Mouse (Mus musculus) heart, embryonic 11.5 days (tissue): ENCODE results near the gene Med18. TPM values are rescaled to one million over a fixed set of nuclear protein-coding genes. Genes with fewer than 3 reads are reported as not detected.
A peak's percentile ranks its signal among the peaks of the same experiment; 100 is the strongest.

Experiments
- ATAC-seq: fragments of 200-750 bp; cut with Nextera tagmentation; replicated peaks from 2 replicates; pipeline ENCODE4 v1.8.0; 2017; ENCODE audit warnings: moderate library complexity; ENCODE audit not compliant: insufficient number of reproducible peaks, low FRiP score, low TSS enrichment
- H3K27ac ChIP-seq: fragments of 300-500 bp; sonication (generic); 2 replicates; pipeline ENCODE4 v1.5.1; 2014; ENCODE audit warnings: mild to moderate bottlenecking, low read depth, low read length
- H3K27me3 ChIP-seq: fragments of 300-500 bp; sonication (generic); 2 replicates; pipeline ENCODE4 v1.6.1; 2014; ENCODE audit warnings: mild to moderate bottlenecking, low read length, mixed read lengths; ENCODE audit not compliant: control insufficient read depth, insufficient read depth
- H3K36me3 ChIP-seq: fragments of 300-500 bp; sonication (generic); 2 replicates; pipeline ENCODE4 v1.6.1; 2014; ENCODE audit warnings: mild to moderate bottlenecking, low read length, moderate library complexity, mixed read lengths; ENCODE audit not compliant: control insufficient read depth, insufficient read depth
- H3K4me1 ChIP-seq: fragments of 300-500 bp; sonication (generic); 2 replicates; pipeline ENCODE4 v1.6.1; 2014; ENCODE audit warnings: low read length; ENCODE audit not compliant: control insufficient read depth, insufficient read depth
- H3K4me2 ChIP-seq: fragments of 300-500 bp; sonication (generic); 2 replicates; pipeline ENCODE4 v1.6.1; 2014; ENCODE audit warnings: mild to moderate bottlenecking, moderate library complexity
- H3K4me3 ChIP-seq: fragments of 300-500 bp; sonication (generic); 2 replicates; pipeline ENCODE4 v1.5.1; 2014; ENCODE audit warnings: low read depth, low read length
- H3K9ac ChIP-seq: fragments of 300-500 bp; sonication (generic); 2 replicates; pipeline ENCODE4 v1.6.1; 2014; ENCODE audit warnings: mild to moderate bottlenecking, low read depth, low read length, moderate library complexity
- H3K9me3 ChIP-seq: fragments of 300-500 bp; sonication (generic); replicated peaks from 2 replicates; pipeline ENCODE4 v1.6.1; 2016; ENCODE audit warnings: low read length; ENCODE audit not compliant: control insufficient read depth
- WGBS: fragments of 180-500 bp; shearing (Covaris S2); extraction: QIAGEN DNeasy Blood & Tissue Kit; methylation state at CpG from one replicate; pipeline ENCODE4 v1.1.7; 2014; ENCODE audit not compliant: insufficient replicate concordance; 5-methylcytosine and 5-hydroxymethylcytosine counted together
- polyA plus RNA-seq: library from polyadenylated mRNA; unstranded; fragments of >200 nt; fragmentation: Nextera tagmentation; extraction: Ambion mirVana; gene quantifications from 2 replicates; pipeline ENCODE4 v1.2.1, GENCODE M21; 2014

The Med18 gene
- 12.4 and 17.4 TPM in 2 replicates for polyA plus RNA-seq

GRCm38 (mm10) chr4:132463430-132464254 is at the start of gene Med18:
TSS of gene Med18 (minus strand) at chr4:132463921.
- Histone ChIP-seq H3K9me3 (no peaks in the 10 kb centered on the region), H3K27ac (peak within 1 kb of the TSS; percentile 36; the same call in 1 of the 2 replicates), H3K27me3 (no peaks in the 10 kb centered on the region), H3K36me3 (peaks cover 12% of the 10 kb centered on the region), H3K4me2 (peak within 1 kb of the TSS; percentile 94), H3K4me1 (peaks cover 8% of the 10 kb centered on the region), H3K9ac (peak within 1 kb of the TSS; percentile 86), H3K4me3 (peak within 1 kb of the TSS; percentile 84)
- peak; percentile 85 for ATAC-seq
- under 1% methylated on average over 44 of the region's 44 CpGs for WGBS

GRCm38 (mm10) chr4:132512080-132512479 is 48.4 kb upstream of the Med18 start:
- no peak overlapping the region for H3K4me3 ChIP-seq
- H3K4me2 ChIP-seq: no peak overlapping the region
- no peaks in the 10 kb centered on the region for H3K36me3 ChIP-seq
- H3K27me3 ChIP-seq: no peaks in the 10 kb centered on the region
- no peak overlapping the region for H3K9ac ChIP-seq
- peaks cover 13% of the 10 kb centered on the region for H3K4me1 ChIP-seq
- H3K27ac ChIP-seq: no peak overlapping the region
- no peak for ATAC-seq
- no peaks in the 10 kb centered on the region for H3K9me3 ChIP-seq
- 65% methylated on average over 3 of the region's 3 CpGs for WGBS

GRCm38 (mm10) chr4:132510352-132510798 is 46.7 kb upstream of the Med18 start, which contains the start of gene Sesn2:
TSS of gene Sesn2 (minus strand) at chr4:132510501.
- peaks cover 15% of the 10 kb centered on the region for H3K4me1 ChIP-seq
- no peaks in the 10 kb centered on the region for H3K9me3 ChIP-seq
- ATAC-seq: peak; percentile 88
- H3K27me3 ChIP-seq: no peaks in the 10 kb centered on the region
- H3K4me3 ChIP-seq: peak within 1 kb of the TSS; percentile 68
- no peaks in the 10 kb centered on the region for H3K36me3 ChIP-seq
- peak within 1 kb of the TSS; percentile 70 for H3K9ac ChIP-seq
- peak within 1 kb of the TSS; percentile 85 for H3K4me2 ChIP-seq
- WGBS: under 1% methylated on average over 32 of the region's 32 CpGs
- H3K27ac ChIP-seq: peak within 1 kb of the TSS; percentile 71

GRCm38 (mm10) chr4:132509621-132510296 is 46.0 kb upstream of the Med18 start:
- under 1% methylated on average over 52 of the region's 52 CpGs for WGBS
- H3K9me3 ChIP-seq: no peaks in the 10 kb centered on the region

GRCm38 (mm10) chr4:132507210-132507609 is 43.5 kb upstream of the Med18 start:
- WGBS: 34% methylated on average over 2 of the region's 2 CpGs
- no peak for ATAC-seq

More at GRCm38 (mm10) chr4:132509621-132510296, 46.0 kb upstream of the Med18 start:
- no peaks in the 10 kb centered on the region for H3K36me3 ChIP-seq
- peak overlapping the region; percentile 71 for H3K27ac ChIP-seq
- H3K9ac ChIP-seq: peak overlapping the region; percentile 70
- no peaks in the 10 kb centered on the region for H3K27me3 ChIP-seq
- ATAC-seq: peak; percentile 68
- peaks cover 21% of the 10 kb centered on the region for H3K4me1 ChIP-seq
- peak overlapping the region; percentile 85 for H3K4me2 ChIP-seq
- peak overlapping the region; percentile 68 for H3K4me3 ChIP-seq

GRCm38 (mm10) chr4:132506250-132506649 is 42.5 kb upstream of the Med18 start:
- Histone ChIP-seq H3K9ac (no peak overlapping the region), H3K27me3 (no peaks in the 10 kb centered on the region), H3K4me2 (no peak overlapping the region), H3K4me1 (peaks cover 14% of the 10 kb centered on the region), H3K9me3 (no peaks in the 10 kb centered on the region), H3K4me3 (no peak overlapping the region), H3K36me3 (no peaks in the 10 kb centered on the region), H3K27ac (no peak overlapping the region)
- no peak for ATAC-seq
- WGBS: 80% methylated on average over 6 of the region's 6 CpGs

More at GRCm38 (mm10) chr4:132507210-132507609, 43.5 kb upstream of the Med18 start:
- H3K4me1 ChIP-seq: peaks cover 14% of the 10 kb centered on the region
- H3K36me3 ChIP-seq: no peaks in the 10 kb centered on the region
- H3K4me3 ChIP-seq: no peak overlapping the region
- peak overlapping the region; percentile 5; the same call in 1 of the 2 replicates for H3K4me2 ChIP-seq
- no peak overlapping the region for H3K27ac ChIP-seq
- no peak overlapping the region for H3K9ac ChIP-seq
- H3K9me3 ChIP-seq: no peaks in the 10 kb centered on the region
- H3K27me3 ChIP-seq: no peaks in the 10 kb centered on the region

- no peak overlapping the region for H3K27ac ChIP-seq
- H3K4me3 ChIP-seq: no peak overlapping the region
- H3K36me3 ChIP-seq: no peaks in the 10 kb centered on the region
- no peak overlapping the region for H3K4me2 ChIP-seq
- H3K27me3 ChIP-seq: no peaks in the 10 kb centered on the region
- H3K9me3 ChIP-seq: no peaks in the 10 kb centered on the region
- ATAC-seq: no peak
- WGBS: 61% methylated on average over 10 of the region's 10 CpGs
- no peak overlapping the region for H3K9ac ChIP-seq
- H3K4me1 ChIP-seq: peaks cover 14% of the 10 kb centered on the region
Measured at GRCm38 (mm10) chr4:132505800-132506199, 42.1 kb upstream of the Med18 start.

- Histone ChIP-seq H3K4me1 (peaks cover 14% of the 10 kb centered on the region), H3K4me2 (no peak overlapping the region), H3K9ac (no peak overlapping the region), H3K27ac (no peak overlapping the region), H3K9me3 (no peaks in the 10 kb centered on the region), H3K27me3 (no peaks in the 10 kb centered on the region), H3K4me3 (no peak overlapping the region), H3K36me3 (no peaks in the 10 kb centered on the region)
- 54% methylated on average over 6 of the region's 6 CpGs for WGBS
- no peak for ATAC-seq
Measured at GRCm38 (mm10) chr4:132505034-132505738, 41.5 kb upstream of the Med18 start.
